Mouse (Mus musculus) hindbrain, embryonic 12.5 days (tissue): ENCODE results near the gene Tcp11l1. TPM values are rescaled to one million over a fixed set of nuclear protein-coding genes. Genes with fewer than 3 reads are reported as not detected.
A peak's percentile ranks its signal among the peaks of the same experiment; 100 is the strongest.

Experiments
- ATAC-seq: fragments of 200-750 bp; cut with Nextera tagmentation; 2 replicates; pipeline ENCODE4 v1.8.0; 2017; ENCODE audit warnings: moderate TSS enrichment; ENCODE audit not compliant: low FRiP score
- H3K27ac ChIP-seq: fragments of 300-500 bp; sonication (generic); 2 replicates; pipeline ENCODE4 v1.5.1; 2016; ENCODE audit warnings: mild to moderate bottlenecking
- H3K27me3 ChIP-seq: fragments of 300-500 bp; sonication (generic); 2 replicates; pipeline ENCODE4 v1.6.1; 2016; ENCODE audit warnings: mild to moderate bottlenecking
- H3K36me3 ChIP-seq: fragments of 300-500 bp; sonication (generic); 2 replicates; pipeline ENCODE4 v1.6.1; 2016; ENCODE audit warnings: mild to moderate bottlenecking
- H3K4me1 ChIP-seq: fragments of 300-500 bp; sonication (generic); 2 replicates; pipeline ENCODE4 v1.6.1; 2016
- H3K4me2 ChIP-seq: fragments of 300-500 bp; sonication (generic); replicated peaks from 2 replicates; pipeline ENCODE4 v1.6.1; 2016; ENCODE audit warnings: mild to moderate bottlenecking
- H3K4me3 ChIP-seq: fragments of 300-500 bp; sonication (generic); 2 replicates; pipeline ENCODE4 v1.5.1; 2016; ENCODE audit warnings: mild to moderate bottlenecking
- H3K9ac ChIP-seq: fragments of 300-500 bp; sonication (generic); 2 replicates; pipeline ENCODE4 v1.6.1; 2016; ENCODE audit warnings: mild to moderate bottlenecking, moderate library complexity
- H3K9me3 ChIP-seq: fragments of 300-500 bp; sonication (generic); replicated peaks from 2 replicates; pipeline ENCODE4 v1.6.1; 2016; ENCODE audit warnings: mild to moderate bottlenecking
- WGBS: fragments of 180-500 bp; shearing (Covaris S2); methylation state at CpG from one replicate; pipeline ENCODE4 v1.1.7; 2016; 5-methylcytosine and 5-hydroxymethylcytosine counted together
- polyA plus RNA-seq: library from polyadenylated mRNA; unstranded; fragments of >200 nt; fragmentation: Nextera tagmentation; extraction: Ambion mirVana; gene quantifications from 2 replicates; pipeline ENCODE4 v1.2.1, GENCODE M21; 2016

Tcp11l1 gene
- polyA plus RNA-seq = 69.0 and 76.1 TPM in 2 replicates

GRCm38 (mm10) chr2:104711585-104712485, at the start of gene Tcp11l1:
TSS of gene Tcp11l1 (minus strand) at chr2:104712169.
- peak; percentile 95 for ATAC-seq
- WGBS = under 1% methylated on average over 71 of the region's 99 CpGs
- H3K4me1 ChIP-seq = peaks cover 19% of the 10 kb centered on the region
- no peaks in the 10 kb centered on the region for H3K9me3 ChIP-seq
- H3K27ac ChIP-seq = peak within 1 kb of the TSS; percentile 91
- H3K9ac ChIP-seq = peak within 1 kb of the TSS; percentile 83
- peaks cover 6% of the 10 kb centered on the region; the same call in 1 of the 2 replicates for H3K27me3 ChIP-seq
- H3K36me3 ChIP-seq = no peaks in the 10 kb centered on the region
- H3K4me3 ChIP-seq = peak within 1 kb of the TSS; percentile 74
- H3K4me2 ChIP-seq = peak within 1 kb of the TSS; percentile 63

DNA sequence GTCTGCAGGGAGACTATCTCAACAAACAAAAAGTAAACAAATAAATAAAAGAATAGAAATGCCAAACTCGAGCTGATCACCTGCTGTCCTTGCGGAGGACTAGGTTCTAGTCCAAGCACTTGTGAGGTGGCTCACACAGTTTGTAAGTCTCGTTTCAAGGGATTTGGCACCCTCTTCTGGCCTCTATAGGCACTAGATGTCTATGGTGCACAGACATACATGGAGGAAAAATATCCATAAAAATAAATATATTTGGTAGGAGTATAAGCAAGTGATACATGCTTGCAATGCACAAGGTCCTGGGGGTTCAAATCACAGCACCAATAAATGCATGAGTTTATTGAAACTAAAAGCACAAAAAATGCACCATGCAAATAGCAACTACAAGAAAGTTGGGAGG, 38.6 kb upstream of the Tcp11l1 start:
- no peak for ATAC-seq
- no peaks in the 10 kb centered on the region for H3K9me3 ChIP-seq
- 55% methylated on average over 3 of the region's 3 CpGs for WGBS

DNA sequence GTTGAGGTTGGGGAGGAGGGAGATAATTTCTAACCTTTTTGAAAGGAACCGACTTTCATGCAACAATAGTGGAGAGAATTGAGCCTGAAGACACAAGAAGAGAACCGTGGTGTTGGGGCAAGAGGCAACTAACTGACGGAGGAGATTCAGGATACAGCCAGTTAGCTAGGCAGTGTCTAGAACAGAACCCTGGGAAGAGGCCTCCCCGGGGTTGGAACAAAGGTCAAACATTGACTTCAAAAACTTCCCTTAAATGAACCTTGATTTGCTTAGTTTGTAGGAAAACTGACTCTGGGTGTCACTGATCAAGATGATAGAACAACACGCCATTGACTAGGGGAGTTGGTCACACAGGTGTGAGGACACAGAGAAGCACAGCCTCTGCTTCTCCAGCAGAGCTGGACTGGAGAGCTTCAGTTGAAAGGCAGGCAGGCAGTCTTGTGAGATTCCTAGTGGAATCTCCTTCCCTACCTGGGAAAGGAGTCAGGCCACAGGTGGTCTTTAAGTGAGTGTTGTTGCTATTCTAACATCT, 36.7 kb upstream of the Tcp11l1 start:
- no peaks in the 10 kb centered on the region for H3K9me3 ChIP-seq
- H3K27ac ChIP-seq = no peak overlapping the region
- no peaks in the 10 kb centered on the region for H3K4me1 ChIP-seq
- H3K27me3 ChIP-seq = peaks cover 3% of the 10 kb centered on the region; the same call in 1 of the 2 replicates
- H3K4me2 ChIP-seq = no peak overlapping the region
- no peak overlapping the region for H3K9ac ChIP-seq
- no peak for ATAC-seq
- H3K36me3 ChIP-seq = peaks cover 4% of the 10 kb centered on the region; the same call in 1 of the 2 replicates
- no peak overlapping the region for H3K4me3 ChIP-seq
- WGBS = 74% methylated on average over 5 of the region's 5 CpGs

More for the DNA sequence above, 38.6 kb upstream of the Tcp11l1 start:
- no peaks in the 10 kb centered on the region for H3K4me1 ChIP-seq
- no peak overlapping the region for H3K4me2 ChIP-seq
- H3K36me3 ChIP-seq = peaks cover 4% of the 10 kb centered on the region; the same call in 1 of the 2 replicates
- no peak overlapping the region for H3K27ac ChIP-seq
- no peak overlapping the region for H3K4me3 ChIP-seq
- no peaks in the 10 kb centered on the region for H3K27me3 ChIP-seq
- H3K9ac ChIP-seq = no peak overlapping the region

DNA sequence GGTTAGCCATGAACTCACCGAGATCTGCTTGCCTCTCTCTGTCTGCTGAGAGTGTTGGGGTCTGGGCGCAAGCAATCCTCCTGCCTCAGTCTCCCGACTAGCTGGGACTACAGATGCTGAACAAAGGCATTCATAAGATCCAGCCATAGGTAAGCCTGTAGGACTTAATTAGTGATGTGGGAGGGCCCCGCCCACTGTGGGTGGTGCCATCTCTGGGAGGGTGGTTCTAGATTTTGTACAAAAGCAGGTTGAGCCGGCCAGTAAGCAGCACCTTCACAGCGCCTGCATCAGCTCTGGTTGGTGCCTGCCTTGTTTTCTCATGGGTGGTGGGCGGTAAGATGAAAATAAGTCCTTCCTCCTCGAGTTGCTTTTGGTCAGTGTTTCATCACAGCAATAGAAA, 34.3 kb upstream of the Tcp11l1 start:
- H3K27ac ChIP-seq = no peak overlapping the region
- H3K4me3 ChIP-seq = no peak overlapping the region
- no peak for ATAC-seq
- no peaks in the 10 kb centered on the region for H3K9me3 ChIP-seq
- no peak overlapping the region for H3K9ac ChIP-seq
- 57% methylated on average over 8 of the region's 8 CpGs for WGBS
- no peaks in the 10 kb centered on the region for H3K36me3 ChIP-seq
- H3K4me1 ChIP-seq = peaks cover 11% of the 10 kb centered on the region
- peaks cover 26% of the 10 kb centered on the region for H3K27me3 ChIP-seq
- H3K4me2 ChIP-seq = no peak overlapping the region

DNA sequence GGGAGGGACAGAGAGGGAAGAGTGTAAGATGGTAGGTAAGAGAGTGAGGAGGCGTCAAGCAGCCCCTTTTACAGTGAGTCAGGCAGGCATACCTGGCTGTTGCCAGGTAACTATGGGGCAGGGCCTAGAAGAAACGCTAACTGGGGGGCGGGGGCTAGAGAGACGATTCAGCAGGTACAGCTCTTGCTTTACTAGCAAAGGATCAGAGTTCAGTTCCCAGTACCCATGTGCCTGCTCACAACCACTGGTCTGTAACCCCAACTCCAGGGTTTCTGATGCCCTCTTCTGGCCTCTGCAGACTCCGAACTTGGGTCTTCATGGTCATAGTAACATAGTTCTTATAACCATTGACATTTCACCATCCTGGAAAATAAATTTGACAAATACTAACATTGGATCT, 32.0 kb upstream of the Tcp11l1 start:
- H3K27ac ChIP-seq = no peak overlapping the region
- H3K4me1 ChIP-seq = peaks cover 11% of the 10 kb centered on the region
- ATAC-seq = no peak
- no peaks in the 10 kb centered on the region for H3K36me3 ChIP-seq
- H3K27me3 ChIP-seq = peaks cover 39% of the 10 kb centered on the region
- WGBS = 48% methylated on average over 5 of the region's 5 CpGs
- no peaks in the 10 kb centered on the region for H3K9me3 ChIP-seq
- H3K4me3 ChIP-seq = no peak overlapping the region
- H3K4me2 ChIP-seq = no peak overlapping the region
- no peak overlapping the region for H3K9ac ChIP-seq

DNA sequence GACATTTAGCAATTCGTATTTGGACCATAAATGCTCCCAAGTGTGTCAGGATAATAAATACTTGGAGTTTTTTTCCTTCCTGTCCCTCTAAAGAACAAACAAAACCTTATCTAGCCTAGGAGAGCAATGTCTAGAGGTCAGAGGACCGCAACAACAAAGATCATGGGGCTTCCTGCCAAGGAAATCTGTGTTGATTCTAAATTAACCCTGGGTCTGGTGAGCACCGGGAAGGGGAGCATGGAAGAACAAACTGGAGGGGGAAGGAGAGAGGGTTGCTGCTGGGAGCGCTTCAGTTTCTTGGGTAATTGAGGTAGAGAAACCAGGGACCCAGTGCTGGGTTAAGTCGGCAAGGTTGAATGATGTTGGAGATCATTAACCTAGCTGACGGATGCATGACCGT, 31.2 kb upstream of the Tcp11l1 start:
- H3K27me3 ChIP-seq = peaks cover 39% of the 10 kb centered on the region
- H3K4me3 ChIP-seq = peak overlapping the region; percentile 64
- H3K27ac ChIP-seq = no peak overlapping the region
- H3K4me2 ChIP-seq = peak overlapping the region; percentile 96
- peaks cover 11% of the 10 kb centered on the region for H3K4me1 ChIP-seq
- H3K36me3 ChIP-seq = no peaks in the 10 kb centered on the region
- ATAC-seq = 0 out of 2 replicates have a peak, but pooled peaks have one; percentile 4
- H3K9ac ChIP-seq = peak overlapping the region; percentile 67
- no peaks in the 10 kb centered on the region for H3K9me3 ChIP-seq
- WGBS = 8% methylated on average over 7 of the region's 7 CpGs

- H3K9ac ChIP-seq = peak within 1 kb of the TSS; percentile 67
These were observed 30.7 kb upstream of the Tcp11l1 start, which contains the start of gene Depdc7 for GRCm38 (mm10) chr2:104742741-104743064. TSS of gene Depdc7 (minus strand) at chr2:104742878.

GRCm38 (mm10) chr2:104741896-104742740, 30.1 kb upstream of the Tcp11l1 start:
- peak overlapping the region; percentile 96 for H3K4me2 ChIP-seq
- H3K9me3 ChIP-seq = no peaks in the 10 kb centered on the region
- H3K27ac ChIP-seq = no peak overlapping the region

More at GRCm38 (mm10) chr2:104742741-104743064, 30.7 kb upstream of the Tcp11l1 start, which contains the start of gene Depdc7:
- Histone ChIP-seq H3K9me3 (no peaks in the 10 kb centered on the region), H3K4me3 (peak within 1 kb of the TSS; percentile 64), H3K4me1 (peaks cover 11% of the 10 kb centered on the region), H3K36me3 (no peaks in the 10 kb centered on the region), H3K27ac (no peak within 1 kb of the TSS), H3K4me2 (peak within 1 kb of the TSS; percentile 96), H3K27me3 (peaks cover 39% of the 10 kb centered on the region)
- WGBS = under 1% methylated on average over 31 of the region's 31 CpGs
- ATAC-seq = peak; percentile 89

DNA sequence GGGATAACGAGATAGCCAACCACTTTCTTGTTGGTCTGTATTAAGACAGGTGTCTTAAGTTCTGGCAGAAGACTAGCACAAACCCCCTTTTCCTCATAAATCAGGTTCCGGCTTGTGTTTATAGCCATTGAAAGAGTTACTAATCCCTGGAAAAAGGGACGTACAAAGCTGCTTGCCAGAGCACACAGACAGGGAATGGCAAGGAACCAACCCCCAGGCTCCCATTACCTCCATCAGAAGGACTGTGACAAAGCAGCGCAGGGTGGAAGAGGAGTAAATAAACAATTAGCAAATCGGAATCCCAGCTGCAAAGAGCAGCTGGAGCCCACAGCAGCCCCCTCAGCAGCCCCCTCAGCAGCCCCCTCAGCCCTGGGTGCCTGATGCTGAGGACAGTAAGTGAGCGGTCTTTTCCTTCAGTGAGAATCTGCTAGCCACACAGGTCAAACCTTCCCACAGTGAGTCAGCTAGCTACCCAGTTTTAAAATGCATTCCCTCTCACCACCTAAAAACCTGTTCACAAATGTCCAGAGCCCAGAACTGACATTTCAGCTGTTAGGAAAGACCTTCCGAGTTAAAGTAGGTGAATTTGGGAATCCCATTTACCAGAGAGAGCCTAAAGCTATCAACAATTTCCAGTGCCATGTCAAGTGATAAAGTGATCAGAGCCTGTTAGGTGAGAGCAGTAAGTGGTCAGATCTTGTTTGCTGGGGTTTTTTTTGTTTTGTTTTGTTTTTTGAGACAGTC, 29.2 kb upstream of the Tcp11l1 start:
- Histone ChIP-seq H3K27me3 (peaks cover 39% of the 10 kb centered on the region), H3K4me2 (no peak overlapping the region), H3K9ac (no peak overlapping the region), H3K27ac (no peak overlapping the region), H3K4me3 (no peak overlapping the region), H3K4me1 (peaks cover 11% of the 10 kb centered on the region), H3K9me3 (no peaks in the 10 kb centered on the region), H3K36me3 (no peaks in the 10 kb centered on the region)
- ATAC-seq = no peak
- WGBS = 37% methylated on average over 7 of the region's 7 CpGs

More at GRCm38 (mm10) chr2:104741896-104742740, 30.1 kb upstream of the Tcp11l1 start:
- Histone ChIP-seq H3K9ac (peak overlapping the region; percentile 67), H3K4me1 (peaks cover 11% of the 10 kb centered on the region), H3K4me3 (peak overlapping the region; percentile 64), H3K36me3 (no peaks in the 10 kb centered on the region), H3K27me3 (peaks cover 39% of the 10 kb centered on the region)
- ATAC-seq = peak; percentile 44
- 5% methylated on average over 42 of the region's 46 CpGs for WGBS

DNA sequence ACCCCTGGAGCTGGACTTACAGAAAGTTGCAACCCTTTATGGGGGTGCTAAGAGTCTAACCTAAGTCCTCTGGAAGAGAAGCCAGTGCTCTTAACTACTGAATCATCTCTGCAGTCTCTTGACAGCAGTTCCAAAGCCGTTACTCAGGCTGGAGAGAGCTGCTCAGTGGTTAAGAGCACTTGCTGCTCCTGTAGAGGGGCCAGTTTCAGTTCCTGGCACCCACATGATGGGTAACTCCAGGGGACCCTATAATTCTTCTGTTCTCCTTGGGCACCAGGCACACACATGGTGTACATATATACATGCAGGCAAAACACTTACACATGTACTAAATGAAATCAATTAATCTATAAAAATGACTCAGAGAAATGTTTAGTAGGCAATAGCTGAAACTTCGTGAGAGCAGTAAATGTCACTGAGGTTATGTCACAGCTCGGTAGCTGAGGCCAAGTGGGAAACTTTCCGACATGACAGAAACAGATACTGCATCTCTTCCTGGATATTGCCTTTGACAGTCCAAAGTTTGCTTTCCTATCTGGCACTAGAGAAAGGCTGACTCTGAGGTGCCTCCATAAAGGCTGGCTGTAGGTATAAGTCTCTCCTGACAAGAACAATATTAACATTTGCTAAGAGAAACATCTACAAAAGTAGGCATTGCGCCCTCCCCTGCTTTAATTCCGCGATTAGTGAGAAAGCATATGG, 28.4 kb upstream of the Tcp11l1 start:
- H3K9ac ChIP-seq = no peak overlapping the region
- 62% methylated on average over 7 of the region's 7 CpGs for WGBS

DNA sequence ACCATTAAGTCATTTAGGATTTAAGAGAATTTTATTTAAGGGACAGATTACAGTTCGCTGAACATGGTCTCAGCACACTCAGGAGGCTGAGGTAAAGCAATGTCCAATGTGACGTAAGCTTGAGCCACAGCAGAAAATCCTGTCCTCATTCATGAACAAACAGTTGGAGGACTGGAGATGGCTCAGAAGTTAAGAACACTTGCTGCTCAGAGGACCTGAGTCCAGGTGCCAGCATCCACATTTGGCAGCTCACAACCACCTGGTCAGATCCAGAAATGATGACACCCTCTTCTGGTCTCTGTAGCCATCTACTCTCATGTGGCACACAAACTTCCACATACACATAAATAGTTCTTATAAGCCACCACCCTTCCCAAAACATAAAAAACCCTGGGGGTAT, 27.7 kb upstream of the Tcp11l1 start:
- Histone ChIP-seq H3K4me2 (no peak overlapping the region), H3K4me3 (no peak overlapping the region), H3K27me3 (peaks cover 39% of the 10 kb centered on the region), H3K4me1 (peaks cover 11% of the 10 kb centered on the region), H3K36me3 (no peaks in the 10 kb centered on the region), H3K9ac (no peak overlapping the region), H3K27ac (no peak overlapping the region), H3K9me3 (no peaks in the 10 kb centered on the region)
- WGBS = 95% methylated on average over 2 of the region's 2 CpGs
- ATAC-seq = no peak

More for the DNA sequence above, 28.4 kb upstream of the Tcp11l1 start:
- H3K9me3 ChIP-seq = no peaks in the 10 kb centered on the region
- no peak for ATAC-seq
- H3K27ac ChIP-seq = no peak overlapping the region
- peaks cover 39% of the 10 kb centered on the region for H3K27me3 ChIP-seq
- H3K4me3 ChIP-seq = no peak overlapping the region
- no peak overlapping the region for H3K4me2 ChIP-seq
- peaks cover 11% of the 10 kb centered on the region for H3K4me1 ChIP-seq
- no peaks in the 10 kb centered on the region for H3K36me3 ChIP-seq
